Mouse (Mus musculus): ENCODE data around the gene Dalrd3. TPM values are rescaled to one million over a fixed set of nuclear protein-coding genes. Genes with fewer than 3 reads are reported as not detected.
A peak's percentile ranks its signal among the peaks of the same experiment; 100 is the strongest.

The Dalrd3 gene
- polyA plus RNA-seq, 1 experiment from 2014 or later, result 44.9 TPM

GRCm38 (mm10) chr9:108540846-108541245, 28.8 kb upstream of the Dalrd3 start:
- H3K27ac ChIP-seq (replicated peaks), result no peak overlapping the region
- no peak for TF ChIP-seq CTCF (IDR thresholded peaks at IDR 0.05; ENCODE audit: low read depth)
- TF ChIP-seq EP300 (optimal IDR thresholded peaks at IDR 0.05), result no peak
- ATAC-seq (ENCODE audit: low FRiP score, low TSS enrichment) (no peak), DNase-seq (ENCODE audit: low spot score) (no peak)
- no peak overlapping the region for H3K9ac ChIP-seq (ENCODE audit: low read length)
- peaks cover 32% of the 10 kb centered on the region for H3K36me3 ChIP-seq (ENCODE audit: control insufficient read depth, insufficient read depth, low read length)
- no peaks in the 10 kb centered on the region for H3K27me3 ChIP-seq (ENCODE audit: control insufficient read depth, insufficient read depth, low read length)
- H3K9me3 ChIP-seq (ENCODE audit: control insufficient read depth, low read length), result no peaks in the 10 kb centered on the region
- H3K4me1 ChIP-seq (replicated peaks; ENCODE audit: control insufficient read depth, insufficient read depth), result no peaks in the 10 kb centered on the region
- no peak overlapping the region for H3K4me2 ChIP-seq (replicated peaks; ENCODE audit: low read depth)
- H3K4me3 ChIP-seq (ENCODE audit: low read depth, low read length), result no peak overlapping the region

DNA sequence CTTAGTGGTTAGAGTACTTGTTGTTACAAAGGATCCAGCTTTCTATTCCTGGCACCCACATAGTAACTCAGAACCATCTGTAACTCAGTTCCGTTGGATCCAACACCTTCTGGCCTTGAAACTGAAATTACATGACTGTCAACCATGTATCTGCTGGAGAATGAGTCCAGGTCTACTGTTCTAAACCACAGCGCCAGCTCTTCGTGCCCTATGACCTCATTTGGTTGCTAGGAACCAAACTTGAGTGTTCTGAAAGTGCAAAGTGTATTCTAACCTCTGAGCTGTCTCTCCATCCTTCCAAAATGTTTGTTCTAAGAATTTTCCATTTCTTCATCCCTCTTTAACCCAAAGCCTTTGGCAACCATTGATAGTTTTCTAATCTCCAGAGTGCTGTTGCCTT, 23.7 kb upstream of the Dalrd3 start:
- WGBS, result 96% methylated on average over 3 of the region's 3 CpGs
- DNase-seq (ENCODE audit: low spot score) (no peak), ATAC-seq (ENCODE audit: low FRiP score, low TSS enrichment) (no peak)

DNA sequence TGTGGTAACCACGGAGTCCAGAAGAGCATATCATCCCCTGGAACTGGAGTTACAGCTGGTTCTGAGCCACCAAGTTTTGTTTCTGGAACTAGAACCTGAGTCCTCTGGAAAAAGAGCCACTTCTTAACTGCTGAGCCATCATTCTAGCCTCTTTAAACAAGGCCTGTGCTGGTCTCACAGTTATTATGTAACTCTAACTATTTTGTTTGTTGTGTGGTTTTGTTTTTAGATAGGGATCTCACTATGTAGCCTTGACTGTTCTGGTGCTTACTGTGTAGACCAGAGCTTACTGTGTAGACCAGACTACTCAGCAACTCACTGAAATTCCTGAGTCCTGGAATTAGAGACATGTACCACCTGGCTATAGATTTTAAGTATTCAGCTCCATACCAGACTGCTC, 22.8 kb upstream of the Dalrd3 start:
- no peak for DNase-seq (ENCODE audit: low spot score)
- Histone ChIP-seq H3K4me1 (replicated peaks; ENCODE audit: control insufficient read depth, insufficient read depth) (no peaks in the 10 kb centered on the region), H3K4me3 (ENCODE audit: low read depth, low read length) (no peak overlapping the region), H3K4me2 (replicated peaks; ENCODE audit: low read depth) (no peak overlapping the region), H3K9ac (ENCODE audit: low read length) (no peak overlapping the region), H3K36me3 (ENCODE audit: control insufficient read depth, insufficient read depth, low read length) (peaks cover 33% of the 10 kb centered on the region), H3K27ac (replicated peaks) (no peak overlapping the region), H3K27me3 (ENCODE audit: control insufficient read depth, insufficient read depth, low read length) (no peaks in the 10 kb centered on the region), H3K9me3 (ENCODE audit: control insufficient read depth, low read length) (no peaks in the 10 kb centered on the region)
- no peak for TF ChIP-seq EP300 (optimal IDR thresholded peaks at IDR 0.05)
- no peak for ATAC-seq (ENCODE audit: low FRiP score, low TSS enrichment)
- WGBS, result 91% methylated on average over 1 of the region's 1 CpGs

More for the DNA sequence above, 23.7 kb upstream of the Dalrd3 start:
- no peaks in the 10 kb centered on the region for H3K4me1 ChIP-seq (replicated peaks; ENCODE audit: control insufficient read depth, insufficient read depth)
- no peak overlapping the region for H3K4me3 ChIP-seq (ENCODE audit: low read depth, low read length)
- peaks cover 38% of the 10 kb centered on the region for H3K36me3 ChIP-seq (ENCODE audit: control insufficient read depth, insufficient read depth, low read length)
- no peak overlapping the region for H3K4me2 ChIP-seq (replicated peaks; ENCODE audit: low read depth)
- H3K9me3 ChIP-seq (ENCODE audit: control insufficient read depth, low read length), result no peaks in the 10 kb centered on the region
- H3K27me3 ChIP-seq (ENCODE audit: control insufficient read depth, insufficient read depth, low read length), result no peaks in the 10 kb centered on the region
- no peak for TF ChIP-seq CTCF (IDR thresholded peaks at IDR 0.05; ENCODE audit: low read depth)
- no peak overlapping the region for H3K9ac ChIP-seq (ENCODE audit: low read length)
- H3K27ac ChIP-seq (replicated peaks), result no peak overlapping the region

GRCm38 (mm10) chr9:108559169-108559568, 10.5 kb upstream of the Dalrd3 start:
- Histone ChIP-seq H3K4me1 (replicated peaks; ENCODE audit: control insufficient read depth, insufficient read depth) (no peaks in the 10 kb centered on the region), H3K27me3 (ENCODE audit: control insufficient read depth, insufficient read depth, low read length) (no peaks in the 10 kb centered on the region), H3K4me3 (ENCODE audit: low read depth, low read length) (no peak overlapping the region), H3K36me3 (ENCODE audit: control insufficient read depth, insufficient read depth, low read length) (peaks cover 20% of the 10 kb centered on the region), H3K9ac (ENCODE audit: low read length) (no peak overlapping the region), H3K4me2 (replicated peaks; ENCODE audit: low read depth) (no peak overlapping the region), H3K9me3 (ENCODE audit: control insufficient read depth, low read length) (no peaks in the 10 kb centered on the region), H3K27ac (replicated peaks) (no peak overlapping the region)
- 93% methylated on average over 4 of the region's 4 CpGs for WGBS
- TF ChIP-seq CTCF (IDR thresholded peaks at IDR 0.05; ENCODE audit: low read depth) (no peak), EP300 (optimal IDR thresholded peaks at IDR 0.05) (no peak)
- ATAC-seq (ENCODE audit: low FRiP score, low TSS enrichment) (no peak), DNase-seq (ENCODE audit: low spot score) (no peak)

DNA sequence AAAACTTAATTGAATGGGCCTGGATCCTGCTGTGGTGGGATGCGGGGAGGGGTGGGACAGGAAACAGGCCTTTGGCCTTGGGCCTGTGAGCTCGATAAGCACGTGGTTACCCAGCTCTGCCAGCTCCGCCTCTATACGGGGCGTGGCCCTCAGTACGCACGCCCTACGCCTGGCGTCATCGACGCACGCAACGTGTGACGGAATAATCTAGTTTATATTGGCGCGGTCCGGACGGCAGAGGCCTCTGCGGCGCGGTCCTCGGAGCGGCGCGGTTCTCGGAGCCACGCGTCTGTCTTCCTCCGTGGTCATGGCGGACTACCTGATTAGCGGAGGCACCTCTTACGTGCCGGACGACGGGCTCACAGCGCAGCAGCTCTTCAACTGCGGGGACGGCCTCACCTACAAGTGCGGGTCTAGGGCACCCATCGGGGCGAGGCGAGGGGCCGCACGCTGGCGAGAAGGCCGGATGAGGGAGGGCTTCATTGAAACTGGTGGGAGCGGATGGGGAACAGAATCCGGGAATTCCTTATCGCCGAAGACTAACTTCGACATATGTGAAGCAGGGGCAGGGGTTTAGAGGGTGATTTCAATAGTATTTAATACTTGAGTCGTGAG, 9.4 kb upstream of the Dalrd3 start, which contains the start of gene Impdh2:
Gene Impdh2, plus strand, starts transcription at position 60 of the 615 bp plus-strand sequence.
- peak; percentile 99 for ATAC-seq (ENCODE audit: low FRiP score, low TSS enrichment)
- Histone ChIP-seq H3K36me3 (ENCODE audit: control insufficient read depth, insufficient read depth, low read length) (peaks cover 17% of the 10 kb centered on the region), H3K27ac (replicated peaks) (peak within 1 kb of the TSS; percentile 67; the same call in 1 of the 2 replicates), H3K27me3 (ENCODE audit: control insufficient read depth, insufficient read depth, low read length) (no peaks in the 10 kb centered on the region), H3K9ac (ENCODE audit: low read length) (peak within 1 kb of the TSS; percentile 69), H3K4me1 (replicated peaks; ENCODE audit: control insufficient read depth, insufficient read depth) (no peaks in the 10 kb centered on the region), H3K9me3 (ENCODE audit: control insufficient read depth, low read length) (no peaks in the 10 kb centered on the region), H3K4me2 (replicated peaks; ENCODE audit: low read depth) (peak within 1 kb of the TSS; percentile 74), H3K4me3 (ENCODE audit: low read depth, low read length) (peak within 1 kb of the TSS; percentile 52)
- 0% methylated on average over 50 of the region's 53 CpGs for WGBS
- peak; percentile 96 for DNase-seq (ENCODE audit: low spot score)
- TF ChIP-seq EP300 (optimal IDR thresholded peaks at IDR 0.05) (peak; percentile 60), CTCF (IDR thresholded peaks at IDR 0.05; ENCODE audit: low read depth) (peak; percentile 39)

DNA sequence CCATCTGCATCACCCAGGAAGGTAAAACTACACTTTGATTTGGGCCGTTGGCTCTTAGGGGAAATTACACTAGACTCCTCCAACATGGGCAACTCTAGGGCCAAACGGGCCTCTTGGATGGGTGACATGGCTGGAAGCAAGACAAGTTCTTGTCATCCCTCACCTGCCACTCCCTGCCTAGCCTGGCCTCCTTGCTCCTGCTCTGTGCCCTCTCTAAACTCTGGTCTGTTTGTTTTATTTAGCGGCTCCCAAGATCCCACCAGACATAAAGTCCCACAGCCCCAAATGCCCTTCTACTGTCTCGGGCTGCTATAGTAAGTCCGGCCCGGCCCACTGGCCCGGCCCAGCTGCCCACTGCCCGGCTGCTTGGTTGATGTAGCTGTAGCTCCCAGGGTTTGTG, 6.0 kb upstream of the Dalrd3 start:
- no peak for ATAC-seq (ENCODE audit: low FRiP score, low TSS enrichment)

More for the DNA sequence above, 6.0 kb upstream of the Dalrd3 start:
- H3K27me3 ChIP-seq (ENCODE audit: control insufficient read depth, insufficient read depth, low read length), result no peaks in the 10 kb centered on the region
- TF ChIP-seq CTCF (IDR thresholded peaks at IDR 0.05; ENCODE audit: low read depth) (no peak), EP300 (optimal IDR thresholded peaks at IDR 0.05) (no peak)
- no peak overlapping the region for H3K4me2 ChIP-seq (replicated peaks; ENCODE audit: low read depth)
- H3K4me1 ChIP-seq (replicated peaks; ENCODE audit: control insufficient read depth, insufficient read depth), result peaks cover 5% of the 10 kb centered on the region
- no peak overlapping the region for H3K27ac ChIP-seq (replicated peaks)
- no peak overlapping the region for H3K9ac ChIP-seq (ENCODE audit: low read length)
- 88% methylated on average over 8 of the region's 8 CpGs for WGBS
- H3K36me3 ChIP-seq (ENCODE audit: control insufficient read depth, insufficient read depth, low read length), result peaks cover 6% of the 10 kb centered on the region; the same call in 1 of the 2 replicates
- no peak overlapping the region for H3K4me3 ChIP-seq (ENCODE audit: low read depth, low read length)
- no peak for DNase-seq (ENCODE audit: low spot score)
- H3K9me3 ChIP-seq (ENCODE audit: control insufficient read depth, low read length), result no peaks in the 10 kb centered on the region
